Mouse (Mus musculus) right cerebral cortex, postnatal 10 days (tissue): ENCODE measurements around the gene Atp5g1.
"Not testable (repeated sequence)": the region's sequence is repeated elsewhere in the genome, so short reads cannot be mapped to it uniquely, and the experiment has no call there.

ENCODE experiments used
- DNase-seq, 2 experiments: peaks; one replicate each; pipeline ENCODE4 v3.0.0; 2021; ENCODE audit warnings: low spot score in 2 of 2

The Atp5g1 gene

GRCm38 (mm10) chr11:96075509-96076220, at the start of gene Atp5g1:
TSS of gene Atp5g1 (minus strand) at chr11:96075670.
- peak; percentile 99 to 100 for DNase-seq

GRCm38 (mm10) chr11:96124052-96124914, 48.8 kb upstream of the Atp5g1 start:
- DNase-seq = peak; percentile 32 to 40

GRCm38 (mm10) chr11:96122806-96123205, 47.3 kb upstream of the Atp5g1 start:
- not testable (repeated sequence) for DNase-seq

- no peak for DNase-seq
These were observed 43.9 kb upstream of the Atp5g1 start for GRCm38 (mm10) chr11:96119401-96119800.

GRCm38 (mm10) chr11:96116925-96117324, 41.5 kb upstream of the Atp5g1 start:
- DNase-seq = not testable (repeated sequence)

GRCm38 (mm10) chr11:96116116-96116515, 40.6 kb upstream of the Atp5g1 start:
- DNase-seq = no peak

GRCm38 (mm10) chr11:96115416-96115815, 39.9 kb upstream of the Atp5g1 start:
- no peak for DNase-seq

- no peak for DNase-seq
These were observed 38.6 kb upstream of the Atp5g1 start for GRCm38 (mm10) chr11:96114077-96114476.

GRCm38 (mm10) chr11:96111751-96112150, 36.3 kb upstream of the Atp5g1 start, which contains the start of gene Calcoco2:
TSS of gene Calcoco2 (minus strand) at chr11:96111964.
- DNase-seq = no peak

GRCm38 (mm10) chr11:96110950-96111349, 35.5 kb upstream of the Atp5g1 start:
- DNase-seq = not testable (repeated sequence)

GRCm38 (mm10) chr11:96108376-96108775, 32.9 kb upstream of the Atp5g1 start:
- DNase-seq = no peak

- DNase-seq = peak in 1 of 2 experiments; percentile 48
These were observed 17.9 kb upstream of the Atp5g1 start for GRCm38 (mm10) chr11:96093361-96093760.

GRCm38 (mm10) chr11:96092674-96093291, 17.3 kb upstream of the Atp5g1 start:
- no peak for DNase-seq

GRCm38 (mm10) chr11:96091073-96091472, 15.6 kb upstream of the Atp5g1 start:
- DNase-seq = no peak

- DNase-seq = no peak
These were observed 12.5 kb upstream of the Atp5g1 start for GRCm38 (mm10) chr11:96087981-96088380.

- no peak for DNase-seq
These were observed 7.2 kb upstream of the Atp5g1 start for GRCm38 (mm10) chr11:96082682-96083081.

- DNase-seq = no peak
These were observed 5.3 kb upstream of the Atp5g1 start for GRCm38 (mm10) chr11:96080736-96081135.

- DNase-seq = no peak
These were observed 993 bp upstream of the Atp5g1 start for GRCm38 (mm10) chr11:96076221-96077105.

GRCm38 (mm10) chr11:96075177-96075508, 327 bp downstream of the Atp5g1 start:
- no peak for DNase-seq

GRCm38 (mm10) chr11:96074351-96075176, 906 bp downstream of the Atp5g1 start:
- peak in 1 of 2 experiments; percentile 66 for DNase-seq
